Mouse (Mus musculus) gastrocnemius, postnatal 25 days (tissue): ENCODE measurements around the gene Fibp. TPM values are rescaled to one million over a fixed set of nuclear protein-coding genes. Genes with fewer than 3 reads are reported as not detected.

Experiments used
- total RNA-seq, 2 experiments: library from RNA; stranded (reverse); gene quantifications; 1 replicate in 1 of 2; 2 replicates in 1 of 2; pipeline ENCODE4 v1.2.3; 2021

Gene Fibp
- total RNA-seq, 2 experiments from 2014 or later: 36.9 to 38.4 TPM

Other genes starting within 250 kb of the Fibp start
- 1 to 10 TPM; 5.6 to 6.5 TPM for gene Pacs1, start 187.5 kb upstream of the Fibp start, total RNA-seq
- 10 to 100 TPM; 65.4 to 69.5 TPM for gene Sf3b2, start 165.2 kb upstream of the Fibp start, total RNA-seq
- gene Gal3st3, start 162.3 kb upstream of the Fibp start, total RNA-seq: not detected
- gene Catsper1, start 124.9 kb upstream of the Fibp start, total RNA-seq: not detected
- gene Cst6, start 111.0 kb upstream of the Fibp start, total RNA-seq: 10 to 100 TPM; 19.7 to 41.3 TPM
- gene Eif1ad, start 93.9 kb upstream of the Fibp start, total RNA-seq: 10 to 100 TPM; 12.7 to 13.4 TPM
- 100 to 1,000 TPM; 114 to 122 TPM for gene Banf1, start 93.4 kb upstream of the Fibp start, total RNA-seq
- 10 to 100 TPM; 29.0 to 36.5 TPM for gene Sart1, start 71.9 kb upstream of the Fibp start, total RNA-seq
- 1 to 10 TPM in 1 of 2 experiments, not detected in 1; 1.2 TPM for gene Tsga10ip, start 58.1 kb upstream of the Fibp start, total RNA-seq
- 100 to 1,000 TPM; 473 to 502 TPM for gene Drap1, start 35.6 kb upstream of the Fibp start, total RNA-seq
- gene AI837181, start 35.5 kb upstream of the Fibp start, total RNA-seq: 10 to 100 TPM; 32.1 to 33.5 TPM
- not detected for gene Fosl1, start 13.1 kb upstream of the Fibp start, total RNA-seq
- 1 to 10 TPM; 4.5 to 6.6 TPM for gene Ccdc85b, start 2.7 kb upstream of the Fibp start, total RNA-seq
- gene Ctsw, start 7.9 kb downstream of the Fibp start, total RNA-seq: not detected
- 10 to 100 TPM in 1 of 2 experiments, 1 to 10 TPM in 1; 7.8 to 12.2 TPM for gene Efemp2, start 13.3 kb downstream of the Fibp start, total RNA-seq
- gene Mus81, start 27.8 kb downstream of the Fibp start, total RNA-seq: 10 to 100 TPM; 20.3 to 21.6 TPM
- gene Cfl1, start 29.8 kb downstream of the Fibp start, total RNA-seq: 100 to 1,000 TPM in 1 of 2 experiments, 10 to 100 TPM in 1; 83.6 to 106 TPM
- gene 1700020D05Rik, start 43.2 kb downstream of the Fibp start, total RNA-seq: under 1 TPM; 0.64 to 0.88 TPM
- 1 to 10 TPM; 6.9 to 7.5 TPM for gene Snx32, start 49.9 kb downstream of the Fibp start, total RNA-seq
- gene Ovol1, start 100.0 kb downstream of the Fibp start, total RNA-seq: not detected
- 1 to 10 TPM; 1.4 to 1.5 TPM for gene Ap5b1, start 107.4 kb downstream of the Fibp start, total RNA-seq
- gene Rnaseh2c, start 141.3 kb downstream of the Fibp start, total RNA-seq: 10 to 100 TPM; 45.2 to 47.1 TPM
- gene Kat5, start 149.6 kb downstream of the Fibp start, total RNA-seq: 10 to 100 TPM; 15.6 to 15.7 TPM
- 10 to 100 TPM; 12.5 to 13.7 TPM for gene Rela, start 176.9 kb downstream of the Fibp start, total RNA-seq
- gene Sipa1, start 203.1 kb downstream of the Fibp start, total RNA-seq: 10 to 100 TPM in 1 of 2 experiments, 1 to 10 TPM in 1; 10.0 to 11.5 TPM
- 10 to 100 TPM in 1 of 2 experiments, 1 to 10 TPM in 1; 8.3 to 10.9 TPM for gene Map3k11, start 228.1 kb downstream of the Fibp start, total RNA-seq
- gene Pcnx3, start 228.3 kb downstream of the Fibp start, total RNA-seq: 10 to 100 TPM; 13.5 to 13.8 TPM
- gene Kcnk7, start 243.8 kb downstream of the Fibp start, total RNA-seq: not detected